Mouse (Mus musculus) neural tube, embryonic 12.5 days (tissue): ENCODE results near the gene Slc16a7. TPM values are rescaled to one million over a fixed set of nuclear protein-coding genes. Genes with fewer than 3 reads are reported as not detected.

ENCODE experiments used
- ATAC-seq: fragments of 200-750 bp; cut with Nextera tagmentation; 2 replicates; pipeline ENCODE4 v1.8.0; 2017; ENCODE audit warnings: low read depth, mild to moderate bottlenecking, moderate TSS enrichment, moderate library complexity; ENCODE audit not compliant: low FRiP score
- H3K27ac ChIP-seq: fragments of 300-500 bp; sonication (generic); 2 replicates; pipeline ENCODE4 v1.5.1; 2016
- H3K27me3 ChIP-seq: fragments of 300-500 bp; sonication (generic); replicated peaks from 2 replicates; pipeline ENCODE4 v1.6.1; 2016; ENCODE audit warnings: mild to moderate bottlenecking
- H3K36me3 ChIP-seq: fragments of 300-500 bp; sonication (generic); 2 replicates; pipeline ENCODE4 v1.6.1; 2016; ENCODE audit warnings: mild to moderate bottlenecking
- H3K4me1 ChIP-seq: fragments of 300-500 bp; sonication (generic); 2 replicates; pipeline ENCODE4 v1.6.1; 2016
- H3K4me2 ChIP-seq: fragments of 300-500 bp; sonication (generic); replicated peaks from 2 replicates; pipeline ENCODE4 v1.6.1; 2016; ENCODE audit warnings: mild to moderate bottlenecking
- H3K4me3 ChIP-seq: fragments of 300-500 bp; sonication (generic); 2 replicates; pipeline ENCODE4 v1.5.1; 2016
- H3K9ac ChIP-seq: fragments of 300-500 bp; sonication (generic); 2 replicates; pipeline ENCODE4 v1.6.1; 2016; ENCODE audit warnings: mild to moderate bottlenecking
- H3K9me3 ChIP-seq: fragments of 300-500 bp; sonication (generic); 2 replicates; pipeline ENCODE4 v1.6.1; 2016; ENCODE audit warnings: mild to moderate bottlenecking
- WGBS: fragments of 180-500 bp; shearing (Covaris S2); methylation state at CpG from one replicate; pipeline ENCODE4 v1.1.7; 2016; 5-methylcytosine and 5-hydroxymethylcytosine counted together
- polyA plus RNA-seq: library from polyadenylated mRNA; unstranded; fragments of >200 nt; fragmentation: Nextera tagmentation; extraction: Ambion mirVana; gene quantifications from 2 replicates; pipeline ENCODE4 v1.2.1, GENCODE M21; 2016

Slc16a7 gene
- polyA plus RNA-seq, 1 experiment from 2014 or later = 5.4 TPM

DNA sequence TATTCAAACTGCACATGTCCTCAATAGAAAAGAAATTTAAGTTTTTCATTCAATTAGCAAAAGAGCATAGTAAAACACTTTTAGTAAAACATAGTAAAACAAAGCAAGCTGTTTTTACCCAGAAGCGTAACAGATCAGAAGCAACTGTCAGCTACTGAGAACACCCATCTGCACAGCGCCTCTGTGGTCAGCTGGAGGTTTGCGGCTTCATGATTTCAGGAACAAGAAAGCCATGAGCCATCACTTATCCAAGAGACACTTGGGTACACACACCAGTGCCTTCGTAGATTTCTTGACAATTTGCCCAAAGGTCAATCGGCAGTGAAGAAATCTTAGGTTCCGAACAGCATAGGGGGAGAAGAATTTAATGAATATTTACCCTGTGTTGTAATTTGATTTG, 71.9 kb downstream of the Slc16a7 start:
- H3K4me3 ChIP-seq = no peak overlapping the region
- H3K27me3 ChIP-seq = no peaks in the 10 kb centered on the region
- H3K4me2 ChIP-seq = no peak overlapping the region
- no peaks in the 10 kb centered on the region for H3K36me3 ChIP-seq
- 80% methylated on average over 6 of the region's 6 CpGs for WGBS
- H3K4me1 ChIP-seq = no peaks in the 10 kb centered on the region
- no peak for ATAC-seq
- H3K9me3 ChIP-seq = no peaks in the 10 kb centered on the region
- no peak overlapping the region for H3K9ac ChIP-seq
- H3K27ac ChIP-seq = no peak overlapping the region

DNA sequence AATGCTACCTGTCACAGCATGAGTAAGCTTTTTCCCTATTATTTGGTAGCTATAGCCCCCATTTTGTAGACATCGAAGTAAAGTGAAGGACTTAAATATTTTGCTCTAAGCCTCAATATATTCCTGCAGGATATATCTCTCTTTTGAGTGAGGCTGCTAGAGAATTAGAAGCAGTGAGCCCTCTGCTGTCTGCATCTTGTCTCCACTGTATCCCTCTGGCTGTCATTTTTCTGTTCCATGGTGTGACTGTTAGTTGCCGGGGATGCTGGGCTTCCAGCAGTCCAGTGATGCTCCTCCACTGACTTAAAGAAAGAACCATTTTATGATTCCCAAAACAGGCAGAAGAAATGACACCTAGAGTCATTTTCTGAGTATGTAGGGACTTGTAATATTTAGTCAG, 78.4 kb downstream of the Slc16a7 start:
- Histone ChIP-seq H3K27me3 (no peaks in the 10 kb centered on the region), H3K36me3 (no peaks in the 10 kb centered on the region), H3K9ac (no peak overlapping the region), H3K4me1 (no peaks in the 10 kb centered on the region), H3K4me2 (no peak overlapping the region), H3K27ac (no peak overlapping the region), H3K4me3 (no peak overlapping the region), H3K9me3 (no peaks in the 10 kb centered on the region)
- 93% methylated on average over 2 of the region's 2 CpGs for WGBS
- no peak for ATAC-seq

DNA sequence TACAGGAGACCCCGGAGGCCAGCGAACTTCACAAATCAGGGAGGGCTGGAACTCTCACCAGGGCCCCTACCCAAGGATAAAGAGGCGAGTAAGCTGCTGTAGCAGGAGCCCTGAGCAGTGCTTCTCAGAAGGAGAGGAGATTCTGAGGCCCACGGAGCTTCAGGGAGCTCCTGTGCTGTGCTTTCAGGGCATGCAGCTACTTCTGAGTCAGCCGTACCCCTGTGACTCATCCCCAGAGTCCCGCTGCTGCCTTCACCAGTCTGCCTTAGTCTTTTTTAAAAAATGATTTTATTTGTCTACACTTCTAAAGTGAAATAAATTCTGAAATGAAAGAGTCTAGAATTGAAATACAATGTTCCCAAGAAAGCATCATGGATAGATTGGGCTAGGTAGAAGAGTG, 91.2 kb downstream of the Slc16a7 start:
- Histone ChIP-seq H3K9ac (no peak overlapping the region), H3K27me3 (no peaks in the 10 kb centered on the region), H3K4me1 (no peaks in the 10 kb centered on the region), H3K36me3 (no peaks in the 10 kb centered on the region), H3K4me3 (no peak overlapping the region), H3K9me3 (no peaks in the 10 kb centered on the region), H3K4me2 (no peak overlapping the region), H3K27ac (no peak overlapping the region)
- 80% methylated on average over 6 of the region's 6 CpGs for WGBS
- ATAC-seq = no peak

DNA sequence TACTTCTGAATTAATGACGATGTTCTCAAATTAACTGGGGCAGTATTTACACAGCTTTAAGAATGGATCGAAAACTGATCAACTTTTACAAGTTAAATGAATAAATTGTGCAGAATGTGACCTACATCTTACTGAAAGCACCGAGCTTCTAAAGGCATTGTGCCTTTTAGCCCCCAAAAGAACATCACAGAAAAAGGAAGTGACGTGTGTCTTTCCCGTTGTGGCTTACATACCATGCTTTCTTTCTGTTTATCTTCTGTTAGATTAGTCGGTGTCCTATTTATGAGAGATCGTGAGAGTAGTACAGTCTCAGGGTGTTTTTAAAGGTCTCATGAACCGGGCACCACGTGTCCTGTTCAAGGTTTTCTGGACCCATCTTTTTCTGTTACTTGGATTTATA, 98.9 kb downstream of the Slc16a7 start:
- no peaks in the 10 kb centered on the region for H3K27me3 ChIP-seq
- no peak overlapping the region for H3K27ac ChIP-seq
- H3K4me1 ChIP-seq = no peaks in the 10 kb centered on the region
- ATAC-seq = no peak
- no peak overlapping the region for H3K9ac ChIP-seq
- WGBS = 92% methylated on average over 9 of the region's 9 CpGs
- no peaks in the 10 kb centered on the region for H3K36me3 ChIP-seq
- no peak overlapping the region for H3K4me3 ChIP-seq
- H3K9me3 ChIP-seq = no peaks in the 10 kb centered on the region
- H3K4me2 ChIP-seq = no peak overlapping the region

DNA sequence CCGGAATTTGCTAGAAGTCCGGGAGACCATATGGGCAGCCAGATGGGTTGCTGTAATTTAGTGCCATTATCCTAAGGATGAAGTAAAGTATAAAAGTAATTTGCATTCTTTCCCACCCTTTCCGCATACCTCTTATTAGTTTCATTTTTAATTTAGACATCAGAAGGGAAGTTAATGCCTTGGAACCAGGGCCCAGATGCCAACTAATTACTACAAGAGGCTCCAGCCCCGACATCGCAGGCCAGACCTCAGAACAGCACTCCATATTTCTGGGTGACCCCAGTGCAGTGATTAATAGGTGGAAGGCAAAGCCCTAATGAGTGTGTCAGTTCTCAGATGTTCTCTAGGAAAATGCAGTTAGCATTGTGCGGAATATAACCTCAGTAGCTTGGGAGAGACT, 100.7 kb downstream of the Slc16a7 start:
- Histone ChIP-seq H3K27ac (no peak overlapping the region), H3K4me3 (no peak overlapping the region), H3K9me3 (no peaks in the 10 kb centered on the region), H3K9ac (no peak overlapping the region), H3K27me3 (no peaks in the 10 kb centered on the region), H3K36me3 (no peaks in the 10 kb centered on the region), H3K4me1 (no peaks in the 10 kb centered on the region), H3K4me2 (no peak overlapping the region)
- WGBS = 67% methylated on average over 6 of the region's 6 CpGs
- ATAC-seq = peak; percentile 50; the same call in 1 of the 2 replicates

DNA sequence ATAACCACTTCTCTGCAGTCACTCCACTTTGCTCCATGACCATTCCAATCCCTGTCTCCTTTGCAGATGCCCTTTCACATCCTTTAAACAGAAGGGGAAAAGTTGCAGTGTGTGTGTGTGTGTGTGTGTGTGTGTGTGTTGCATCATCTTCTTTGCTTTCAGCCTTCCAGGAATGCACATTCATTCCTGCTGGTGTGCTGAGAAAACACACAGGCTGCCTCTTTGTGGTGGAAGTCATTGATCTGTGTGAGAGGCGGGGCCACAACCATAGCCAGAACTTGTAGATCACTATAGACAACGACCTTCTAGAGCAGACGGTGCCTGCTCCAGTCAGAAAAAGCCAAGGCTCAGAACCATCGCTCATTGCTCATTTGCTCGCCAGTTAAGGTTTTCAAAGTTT, 103.9 kb downstream of the Slc16a7 start:
- Histone ChIP-seq H3K9ac (no peak overlapping the region), H3K36me3 (no peaks in the 10 kb centered on the region), H3K27ac (no peak overlapping the region), H3K27me3 (no peaks in the 10 kb centered on the region), H3K4me1 (no peaks in the 10 kb centered on the region), H3K4me3 (no peak overlapping the region), H3K9me3 (no peaks in the 10 kb centered on the region), H3K4me2 (no peak overlapping the region)
- no peak for ATAC-seq
- WGBS = 71% methylated on average over 5 of the region's 5 CpGs

DNA sequence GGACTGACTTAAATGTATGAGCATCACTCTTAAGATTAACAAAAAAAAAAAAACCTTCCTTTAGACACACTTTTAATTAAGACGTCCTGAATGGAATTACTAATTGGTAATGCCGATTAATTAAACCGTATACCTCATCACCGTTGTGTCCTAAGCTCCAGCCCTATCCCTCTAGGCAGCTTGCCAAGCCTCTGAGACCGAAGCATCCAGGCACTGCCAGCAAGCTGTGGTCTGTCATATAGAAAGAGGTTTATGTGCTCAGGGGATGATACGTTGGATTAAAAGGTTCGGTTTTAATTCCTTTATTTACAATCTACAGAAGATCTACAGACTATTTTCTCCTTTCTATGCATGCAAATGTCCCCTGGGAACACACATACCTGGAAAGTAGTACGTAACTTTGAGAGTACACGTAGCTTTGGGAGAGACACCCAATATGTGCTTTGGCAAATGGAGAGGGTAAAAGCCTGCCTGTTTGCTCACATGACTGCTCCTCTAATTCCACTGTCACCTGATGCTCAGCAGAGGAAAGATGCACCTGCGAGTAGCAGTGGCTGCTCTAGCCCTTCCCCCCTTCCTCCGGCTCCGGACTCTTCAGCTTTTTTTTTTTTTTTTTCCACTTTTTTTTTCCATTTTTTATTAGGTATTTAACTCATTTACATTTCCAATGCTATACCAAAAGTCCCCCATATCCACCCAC, 114.0 kb downstream of the Slc16a7 start:
- no peak overlapping the region for H3K9ac ChIP-seq
- H3K9me3 ChIP-seq = no peaks in the 10 kb centered on the region
- 81% methylated on average over 12 of the region's 12 CpGs for WGBS
- H3K4me3 ChIP-seq = no peak overlapping the region
- no peak overlapping the region for H3K4me2 ChIP-seq
- H3K4me1 ChIP-seq = 0 out of 2 replicates have a peak, but pooled peaks cover 3% of the 10 kb centered on the region
- ATAC-seq = 0 out of 2 replicates have a peak, but pooled peaks have one; percentile 50
- H3K27me3 ChIP-seq = no peaks in the 10 kb centered on the region
- H3K27ac ChIP-seq = no peak overlapping the region
- no peaks in the 10 kb centered on the region for H3K36me3 ChIP-seq

DNA sequence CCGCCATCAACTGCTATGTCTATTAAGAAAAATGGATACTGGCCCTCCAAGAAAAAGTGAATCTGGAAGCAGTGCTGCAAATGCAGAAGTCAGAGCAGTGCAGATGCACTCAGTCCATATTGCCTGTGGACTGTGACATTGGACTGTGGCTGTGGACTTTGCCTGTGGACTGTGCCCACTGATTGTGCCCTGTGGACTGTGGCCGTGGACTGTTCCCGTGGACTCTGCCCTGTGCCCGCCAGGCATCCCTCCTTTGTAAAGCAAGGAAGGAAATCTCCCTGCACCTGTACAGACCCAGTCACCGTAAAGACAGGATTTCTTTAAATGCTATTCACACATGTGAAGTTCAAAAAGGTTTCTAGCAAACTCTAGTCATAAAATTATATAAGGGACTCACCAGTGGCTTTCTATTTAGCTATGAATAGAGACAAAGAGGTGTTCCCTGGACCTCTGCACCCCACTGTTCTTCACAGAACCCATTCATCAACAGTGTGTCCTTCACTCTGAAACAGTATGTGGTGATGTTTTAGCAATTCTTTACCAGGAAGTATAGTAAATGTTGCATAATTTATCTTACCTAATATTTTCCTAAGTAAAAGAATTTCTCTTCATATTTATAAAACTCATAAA, 114.6 kb downstream of the Slc16a7 start:
- H3K9ac ChIP-seq = no peak overlapping the region
- 0 out of 2 replicates have a peak, but pooled peaks cover 3% of the 10 kb centered on the region for H3K4me1 ChIP-seq
- 67% methylated on average over 5 of the region's 5 CpGs for WGBS
- no peak overlapping the region for H3K4me3 ChIP-seq
- H3K27ac ChIP-seq = no peak overlapping the region
- H3K9me3 ChIP-seq = no peaks in the 10 kb centered on the region
- H3K4me2 ChIP-seq = no peak overlapping the region
- no peaks in the 10 kb centered on the region for H3K27me3 ChIP-seq
- no peak for ATAC-seq
- H3K36me3 ChIP-seq = no peaks in the 10 kb centered on the region

DNA sequence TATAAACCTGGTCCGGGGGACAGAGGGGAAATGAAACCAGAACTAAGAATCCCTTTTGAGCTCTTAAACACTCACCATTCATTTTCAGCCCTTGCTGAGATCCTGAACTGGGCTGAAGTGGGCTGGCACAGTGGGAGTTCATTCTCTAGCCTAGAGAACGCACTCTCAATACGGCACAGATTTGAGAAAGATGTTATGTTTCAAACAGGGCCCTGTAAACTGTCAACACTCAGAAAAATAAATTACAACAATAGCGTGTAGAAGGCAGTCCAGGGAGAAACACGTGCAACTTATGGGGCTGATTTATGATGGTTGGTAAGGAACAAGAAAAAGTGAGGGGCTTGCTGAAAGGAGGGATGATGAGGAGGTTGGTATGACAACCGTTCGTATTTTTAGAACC, 115.5 kb downstream of the Slc16a7 start:
- Histone ChIP-seq H3K27me3 (no peaks in the 10 kb centered on the region), H3K9ac (no peak overlapping the region), H3K4me1 (0 out of 2 replicates have a peak, but pooled peaks cover 3% of the 10 kb centered on the region), H3K9me3 (no peaks in the 10 kb centered on the region), H3K36me3 (no peaks in the 10 kb centered on the region), H3K4me2 (no peak overlapping the region), H3K4me3 (no peak overlapping the region), H3K27ac (no peak overlapping the region)
- 49% methylated on average over 7 of the region's 7 CpGs for WGBS
- no peak for ATAC-seq

DNA sequence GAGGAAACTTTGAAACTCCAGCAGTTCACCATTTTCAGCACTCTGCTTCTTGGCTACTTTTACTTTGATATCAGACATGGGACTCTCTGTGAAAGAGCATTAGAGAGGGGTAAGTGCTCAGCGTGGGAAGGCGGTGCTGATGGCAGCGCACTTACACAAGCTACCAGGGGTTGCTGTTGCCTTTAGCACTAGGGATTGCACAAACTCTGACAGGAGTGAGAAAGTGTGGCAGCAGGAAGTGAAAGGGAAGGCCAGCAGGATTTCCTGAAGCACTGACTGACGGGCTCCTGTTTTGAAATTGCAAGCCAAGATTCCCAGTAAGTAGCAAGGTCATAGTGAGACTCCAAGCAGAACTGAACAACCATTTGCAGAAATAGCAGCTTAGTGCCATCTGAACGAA, 117.8 kb downstream of the Slc16a7 start:
- no peak overlapping the region for H3K27ac ChIP-seq
- 0 out of 2 replicates have a peak, but pooled peaks cover 3% of the 10 kb centered on the region for H3K4me1 ChIP-seq
- H3K27me3 ChIP-seq = no peaks in the 10 kb centered on the region
- H3K9ac ChIP-seq = no peak overlapping the region
- no peaks in the 10 kb centered on the region for H3K9me3 ChIP-seq
- WGBS = 82% methylated on average over 5 of the region's 5 CpGs
- no peak overlapping the region for H3K4me3 ChIP-seq
- no peak overlapping the region for H3K4me2 ChIP-seq
- ATAC-seq = no peak
- H3K36me3 ChIP-seq = no peaks in the 10 kb centered on the region

DNA sequence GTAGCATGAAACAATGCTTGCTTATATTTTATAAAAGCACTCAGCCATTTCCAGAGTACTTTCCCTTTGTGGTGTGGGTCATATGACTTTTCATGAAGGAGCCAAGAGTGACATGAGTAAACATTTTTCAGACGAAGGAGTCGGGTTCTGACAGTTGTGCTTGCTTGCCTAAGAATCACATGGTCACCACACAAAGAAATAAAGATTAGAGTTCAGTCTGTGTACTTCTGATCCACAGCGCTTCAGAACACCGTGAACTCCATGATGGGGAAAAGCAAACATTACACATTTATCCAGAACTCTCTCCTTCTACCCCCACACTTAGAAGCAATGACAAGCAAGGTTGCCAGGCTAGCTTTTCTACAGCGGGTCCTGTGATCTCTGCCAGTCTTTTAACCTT, 119.0 kb downstream of the Slc16a7 start:
- Histone ChIP-seq H3K27me3 (no peaks in the 10 kb centered on the region), H3K27ac (no peak overlapping the region), H3K4me3 (no peak overlapping the region), H3K4me1 (0 out of 2 replicates have a peak, but pooled peaks cover 3% of the 10 kb centered on the region), H3K9me3 (no peaks in the 10 kb centered on the region), H3K4me2 (no peak overlapping the region), H3K9ac (no peak overlapping the region), H3K36me3 (no peaks in the 10 kb centered on the region)
- 83% methylated on average over 5 of the region's 5 CpGs for WGBS
- no peak for ATAC-seq

DNA sequence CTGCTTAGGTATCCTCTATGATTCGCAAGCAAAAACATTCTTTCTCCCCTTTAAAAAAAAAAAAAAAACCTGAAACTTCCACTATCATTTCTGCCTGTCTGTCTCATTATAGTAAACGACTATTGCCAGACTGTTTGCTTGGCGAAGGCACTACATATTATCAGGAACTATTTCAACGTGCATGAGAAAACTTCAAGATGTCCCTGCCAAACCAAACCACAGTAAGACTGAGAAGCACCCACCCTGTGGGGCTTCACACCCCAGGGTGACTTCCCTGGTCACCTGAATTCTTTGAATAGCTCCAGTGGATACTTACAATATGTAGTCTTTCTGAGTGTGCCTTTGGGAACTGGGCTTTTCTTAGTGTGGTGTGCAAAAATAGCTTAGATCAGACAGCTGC, 122.9 kb downstream of the Slc16a7 start:
- no peak overlapping the region for H3K27ac ChIP-seq
- WGBS = 76% methylated on average over 4 of the region's 4 CpGs
- H3K27me3 ChIP-seq = no peaks in the 10 kb centered on the region
- no peaks in the 10 kb centered on the region for H3K4me1 ChIP-seq
- ATAC-seq = no peak
- no peak overlapping the region for H3K9ac ChIP-seq
- H3K4me2 ChIP-seq = no peak overlapping the region
- no peaks in the 10 kb centered on the region for H3K36me3 ChIP-seq
- no peak overlapping the region for H3K4me3 ChIP-seq
- H3K9me3 ChIP-seq = no peaks in the 10 kb centered on the region

DNA sequence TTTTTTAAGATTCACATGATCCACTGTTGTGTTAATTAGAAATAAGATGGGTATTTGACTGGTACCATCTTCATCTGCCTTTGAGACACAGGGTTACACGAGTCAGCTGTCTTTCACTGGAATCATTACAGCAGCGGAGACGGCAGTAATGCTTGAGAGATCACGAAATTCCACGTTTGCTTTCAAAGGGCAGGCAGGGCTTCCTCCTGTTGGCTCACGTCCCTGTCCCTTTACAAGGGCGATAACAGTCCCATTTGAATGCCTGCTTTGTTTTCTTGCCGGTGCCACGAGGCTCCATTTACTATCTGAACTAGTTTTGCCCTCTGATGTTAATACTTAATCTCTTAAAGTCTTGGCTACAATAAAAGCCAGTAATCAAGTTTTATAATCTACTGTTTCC, 123.4 kb downstream of the Slc16a7 start:
- Histone ChIP-seq H3K36me3 (no peaks in the 10 kb centered on the region), H3K4me2 (no peak overlapping the region), H3K27ac (no peak overlapping the region), H3K4me3 (no peak overlapping the region), H3K9ac (no peak overlapping the region), H3K9me3 (no peaks in the 10 kb centered on the region), H3K27me3 (no peaks in the 10 kb centered on the region), H3K4me1 (no peaks in the 10 kb centered on the region)
- WGBS = 24% methylated on average over 9 of the region's 9 CpGs
- no peak for ATAC-seq
